Mouse (Mus musculus): ENCODE measurements at regions not wholly inside any gene's neighbourhood (a gene's known extent, or its start where the extent isn't known, plus 50 kb on each side); places are given as distances from the start of the nearest gene placed in this dataset.

- TF ChIP-seq CTCF (IDR thresholded peaks at IDR 0.05) (no peak), EP300 (IDR thresholded peaks at IDR 0.05) (no peak)
Measured at GRCm38 (mm10) chr14:68808976-68809375, 485.1 kb downstream of the Synb start.

Measured in lung, postnatal 0 days (tissue).